Mouse (Mus musculus) kidney, embryonic 14.5 days (tissue): ENCODE data around the gene Plppr3. TPM values are rescaled to one million over a fixed set of nuclear protein-coding genes. Genes with fewer than 3 reads are reported as not detected.
A peak's percentile ranks its signal among the peaks of the same experiment; 100 is the strongest.

Source experiments
- ATAC-seq: fragments of 200-750 bp; cut with Nextera tagmentation; 2 replicates; pipeline ENCODE4 v1.8.0; 2017; ENCODE audit warnings: moderate number of reproducible peaks, mild to moderate bottlenecking, moderate TSS enrichment, moderate library complexity; ENCODE audit not compliant: low FRiP score, low TSS enrichment
- H3K27ac ChIP-seq: fragments of 300-500 bp; sonication (generic); 2 replicates; pipeline ENCODE4 v1.5.1; 2014; ENCODE audit warnings: low read depth, mild to moderate bottlenecking, low read length, moderate library complexity, mixed read lengths
- H3K27me3 ChIP-seq: fragments of 300-500 bp; sonication (generic); 2 replicates; pipeline ENCODE4 v1.6.1; 2014; ENCODE audit warnings: mild to moderate bottlenecking, low read length; ENCODE audit not compliant: control insufficient read depth, insufficient read depth
- H3K36me3 ChIP-seq: fragments of 300-500 bp; sonication (generic); 2 replicates; pipeline ENCODE4 v1.6.1; 2014; ENCODE audit warnings: low read length, mixed read lengths; ENCODE audit not compliant: control insufficient read depth, insufficient read depth
- H3K4me1 ChIP-seq: fragments of 300-500 bp; sonication (generic); 2 replicates; pipeline ENCODE4 v1.6.1; 2014; ENCODE audit warnings: low read length, mixed read lengths; ENCODE audit not compliant: control insufficient read depth, insufficient read depth
- H3K4me2 ChIP-seq: fragments of 300-500 bp; sonication (generic); replicated peaks from 2 replicates; pipeline ENCODE4 v1.6.1; 2014; ENCODE audit warnings: low read depth, mild to moderate bottlenecking, low read length
- H3K4me3 ChIP-seq: fragments of 300-500 bp; sonication (generic); 2 replicates; pipeline ENCODE4 v1.5.1; 2014; ENCODE audit warnings: mild to moderate bottlenecking, low read length
- H3K9ac ChIP-seq: fragments of 300-500 bp; sonication (generic); 2 replicates; pipeline ENCODE4 v1.6.1; 2014; ENCODE audit warnings: low read depth, mild to moderate bottlenecking, low read length, moderate library complexity
- H3K9me3 ChIP-seq: fragments of 300-500 bp; sonication (generic); 2 replicates; pipeline ENCODE4 v1.6.1; 2016; ENCODE audit warnings: low read length; ENCODE audit not compliant: control insufficient read depth
- WGBS: fragments of 180-500 bp; shearing (Covaris S2); extraction: QIAGEN DNeasy Blood & Tissue Kit; methylation state at CpG from one replicate; pipeline ENCODE4 v1.1.7; 2014; 5-methylcytosine and 5-hydroxymethylcytosine counted together
- polyA plus RNA-seq: library from polyadenylated mRNA; unstranded; fragments of >200 nt; fragmentation: Nextera tagmentation; extraction: Ambion mirVana; gene quantifications from 2 replicates; pipeline ENCODE4 v1.2.1, GENCODE M21; 2014

The Plppr3 gene
- polyA plus RNA-seq, 1 experiment from 2014 or later = 59.7 TPM

GRCm38 (mm10) chr10:79858416-79859074, 15.9 kb downstream of the Plppr3 start:
- Histone ChIP-seq H3K27ac (peak overlapping the region; percentile 20), H3K9ac (peak overlapping the region; percentile 100; the same call in 1 of the 2 replicates), H3K36me3 (peaks cover 75% of the 10 kb centered on the region)

DNA sequence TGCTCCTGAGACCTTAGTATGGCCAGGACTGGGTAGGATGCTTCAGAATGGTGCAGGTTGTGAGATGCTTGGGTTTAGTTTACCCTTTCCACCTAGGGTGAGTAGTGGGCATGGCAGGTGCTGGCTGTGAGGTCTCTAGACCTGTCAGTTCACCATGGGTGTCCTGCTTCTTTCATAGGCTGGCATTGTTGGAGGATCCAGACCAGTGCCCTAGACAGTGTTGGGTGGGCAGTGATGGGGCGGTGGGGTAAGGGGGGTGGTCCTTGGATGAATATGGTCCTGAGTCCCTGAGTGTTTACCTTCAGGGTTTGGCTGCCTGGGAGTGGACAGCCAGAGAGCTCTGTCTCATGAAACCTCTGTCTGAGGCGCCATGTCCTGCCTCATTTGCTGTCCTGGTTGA, 16.5 kb downstream of the Plppr3 start:
- no peak for ATAC-seq
- WGBS = 59% methylated on average over 2 of the region's 2 CpGs

More at GRCm38 (mm10) chr10:79858416-79859074, 15.9 kb downstream of the Plppr3 start:
- no peaks in the 10 kb centered on the region for H3K9me3 ChIP-seq
- peak overlapping the region; percentile 100 for H3K4me2 ChIP-seq
- no peak for ATAC-seq
- no peaks in the 10 kb centered on the region for H3K27me3 ChIP-seq
- whole genome bisulfite sequencing = 48% methylated on average over 17 of the region's 17 CpGs
- H3K4me1 ChIP-seq = peaks cover 40% of the 10 kb centered on the region
- H3K4me3 ChIP-seq = peak overlapping the region; percentile 100

DNA sequence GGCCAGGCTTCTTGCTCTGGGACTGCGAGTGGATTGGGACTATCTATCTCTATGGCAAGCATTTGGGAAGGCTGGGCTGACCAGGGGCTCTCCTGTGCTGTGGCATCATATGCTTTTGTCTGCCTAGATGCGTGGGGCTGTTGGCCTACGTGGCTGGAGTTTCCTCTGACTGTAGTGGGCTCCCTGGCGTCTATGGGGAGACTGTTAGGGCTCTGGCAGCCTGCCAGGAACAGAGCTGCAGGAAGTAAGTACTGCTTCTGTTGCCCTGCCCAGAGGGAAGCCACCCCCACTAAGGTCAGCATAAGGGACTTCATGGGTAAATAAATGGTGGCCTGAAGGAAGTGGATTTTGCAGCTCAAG, 17.0 kb downstream of the Plppr3 start:
- Histone ChIP-seq H3K4me1 (peaks cover 48% of the 10 kb centered on the region), H3K27ac (peak overlapping the region; percentile 15; the same call in 1 of the 2 replicates)

More for the DNA sequence above, 16.5 kb downstream of the Plppr3 start:
- Histone ChIP-seq H3K9ac (peak overlapping the region; percentile 100; the same call in 1 of the 2 replicates), H3K4me2 (peak overlapping the region; percentile 100), H3K27me3 (no peaks in the 10 kb centered on the region), H3K36me3 (peaks cover 68% of the 10 kb centered on the region), H3K4me3 (peak overlapping the region; percentile 100), H3K4me1 (peaks cover 44% of the 10 kb centered on the region), H3K9me3 (no peaks in the 10 kb centered on the region), H3K27ac (peak overlapping the region; percentile 17; the same call in 1 of the 2 replicates)

DNA sequence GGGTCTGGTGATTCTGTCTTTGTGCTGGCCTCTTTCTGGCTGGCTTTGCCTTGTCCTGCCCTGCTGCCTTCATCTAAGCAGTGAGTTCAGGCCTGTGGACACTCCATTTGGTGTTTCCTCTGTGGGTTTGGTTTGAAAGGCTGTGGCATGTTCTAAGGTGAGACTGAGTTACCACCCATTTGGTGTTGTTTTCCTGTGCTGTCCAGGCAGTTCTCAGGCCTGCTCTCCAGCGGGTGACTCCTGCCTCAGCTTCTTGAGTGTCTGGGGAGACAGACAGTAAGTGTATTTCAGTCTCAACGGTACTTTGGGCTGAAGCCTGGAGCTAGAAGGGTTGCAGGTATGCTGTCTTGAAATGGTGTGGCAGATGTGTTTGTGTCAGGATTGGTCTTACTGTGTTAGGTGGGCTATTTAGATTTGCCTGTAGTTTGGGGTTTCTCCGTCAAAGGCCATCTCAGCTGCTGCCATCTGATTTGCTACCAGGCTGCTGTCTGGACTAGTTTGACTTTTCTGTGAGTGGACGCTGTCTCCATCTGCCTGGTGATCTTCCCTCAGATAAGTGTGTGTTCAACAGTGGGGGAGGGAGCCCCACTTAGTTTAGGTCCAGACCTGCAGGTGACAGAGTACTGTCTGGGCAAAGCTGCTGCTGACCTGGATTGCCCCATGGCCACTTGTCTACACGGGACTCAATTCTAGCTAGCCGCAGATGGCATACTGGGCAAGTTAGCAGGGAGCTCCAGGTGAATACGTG, 17.6 kb downstream of the Plppr3 start:
- peaks cover 54% of the 10 kb centered on the region for H3K4me1 ChIP-seq
- H3K9me3 ChIP-seq = no peaks in the 10 kb centered on the region

More for the DNA sequence above, 17.0 kb downstream of the Plppr3 start:
- peak overlapping the region; percentile 100 for H3K9ac ChIP-seq
- H3K36me3 ChIP-seq = peaks cover 64% of the 10 kb centered on the region
- H3K27me3 ChIP-seq = no peaks in the 10 kb centered on the region
- H3K4me3 ChIP-seq = peak overlapping the region; percentile 100
- ATAC-seq = no peak
- WGBS = 19% methylated on average over 4 of the region's 4 CpGs
- peak overlapping the region; percentile 100 for H3K4me2 ChIP-seq
- H3K9me3 ChIP-seq = no peaks in the 10 kb centered on the region

DNA sequence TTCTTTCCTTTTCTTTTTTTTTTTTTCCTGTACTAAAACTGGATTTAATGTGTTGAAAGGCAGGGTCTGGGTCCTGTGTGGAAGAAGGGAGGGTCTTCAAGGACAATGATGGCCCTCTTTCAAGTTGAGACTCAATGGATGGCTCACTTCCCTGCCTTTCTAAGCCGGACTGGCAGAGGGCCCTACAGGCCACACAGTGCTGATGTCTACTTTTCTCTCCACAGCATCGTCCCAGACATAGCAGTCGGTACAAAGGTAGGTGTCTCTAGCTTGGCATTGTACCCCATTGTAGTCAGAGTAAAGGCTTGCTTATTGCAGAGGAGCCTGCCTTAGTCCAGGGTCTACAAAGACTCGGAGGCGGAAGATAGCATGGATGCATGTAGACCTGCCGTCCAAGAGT, 18.2 kb downstream of the Plppr3 start:
- peaks cover 52% of the 10 kb centered on the region for H3K36me3 ChIP-seq
- peak overlapping the region; percentile 100 for H3K4me2 ChIP-seq
- no peak for ATAC-seq
- peak overlapping the region; percentile 100; the same call in 1 of the 2 replicates for H3K27ac ChIP-seq
- no peaks in the 10 kb centered on the region for H3K9me3 ChIP-seq
- H3K4me3 ChIP-seq = peak overlapping the region; percentile 100
- peak overlapping the region; percentile 100 for H3K9ac ChIP-seq
- peaks cover 57% of the 10 kb centered on the region for H3K4me1 ChIP-seq
- H3K27me3 ChIP-seq = no peaks in the 10 kb centered on the region
- WGBS = 27% methylated on average over 6 of the region's 6 CpGs

More for the DNA sequence above, 17.6 kb downstream of the Plppr3 start:
- Histone ChIP-seq H3K4me2 (peak overlapping the region; percentile 100), H3K27ac (peak overlapping the region; percentile 15; the same call in 1 of the 2 replicates), H3K27me3 (no peaks in the 10 kb centered on the region), H3K4me3 (peak overlapping the region; percentile 100), H3K9ac (peak overlapping the region; percentile 100), H3K36me3 (peaks cover 58% of the 10 kb centered on the region)
- WGBS = 24% methylated on average over 7 of the region's 7 CpGs
- ATAC-seq = no peak

DNA sequence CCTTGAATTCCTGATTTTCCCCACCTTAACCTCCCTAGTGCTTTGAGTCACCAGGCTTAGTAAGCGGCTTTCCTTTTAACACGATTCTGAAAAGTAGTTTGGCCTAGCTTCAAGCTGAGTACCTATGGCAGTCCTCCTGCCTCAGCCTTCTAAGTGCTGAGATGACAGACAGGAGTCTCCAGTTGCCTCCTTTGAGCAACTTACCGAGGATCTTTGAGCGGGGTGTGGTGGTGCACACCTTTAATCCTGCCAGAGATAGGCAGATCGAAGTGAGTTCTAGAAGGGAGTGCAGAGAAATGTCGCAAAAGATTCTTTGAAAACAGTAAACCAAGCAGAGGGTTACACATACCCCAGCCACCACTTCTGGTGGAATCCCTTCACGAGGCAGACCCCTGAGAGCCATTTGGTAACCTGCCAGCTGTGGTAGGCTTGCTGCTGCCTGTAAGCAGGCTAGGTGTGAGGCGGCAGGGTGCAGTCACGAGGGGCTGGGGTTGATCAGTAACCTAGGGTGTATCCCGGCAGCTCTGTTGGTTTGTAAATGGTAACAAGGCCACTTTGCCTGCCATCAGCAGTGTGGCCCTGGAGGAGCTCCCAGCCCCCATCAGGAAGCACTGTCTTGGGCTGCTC, 18.8 kb downstream of the Plppr3 start:
- H3K27ac ChIP-seq = peak overlapping the region; percentile 100
- 1% methylated on average over 10 of the region's 10 CpGs for WGBS
- ATAC-seq = no peak

DNA sequence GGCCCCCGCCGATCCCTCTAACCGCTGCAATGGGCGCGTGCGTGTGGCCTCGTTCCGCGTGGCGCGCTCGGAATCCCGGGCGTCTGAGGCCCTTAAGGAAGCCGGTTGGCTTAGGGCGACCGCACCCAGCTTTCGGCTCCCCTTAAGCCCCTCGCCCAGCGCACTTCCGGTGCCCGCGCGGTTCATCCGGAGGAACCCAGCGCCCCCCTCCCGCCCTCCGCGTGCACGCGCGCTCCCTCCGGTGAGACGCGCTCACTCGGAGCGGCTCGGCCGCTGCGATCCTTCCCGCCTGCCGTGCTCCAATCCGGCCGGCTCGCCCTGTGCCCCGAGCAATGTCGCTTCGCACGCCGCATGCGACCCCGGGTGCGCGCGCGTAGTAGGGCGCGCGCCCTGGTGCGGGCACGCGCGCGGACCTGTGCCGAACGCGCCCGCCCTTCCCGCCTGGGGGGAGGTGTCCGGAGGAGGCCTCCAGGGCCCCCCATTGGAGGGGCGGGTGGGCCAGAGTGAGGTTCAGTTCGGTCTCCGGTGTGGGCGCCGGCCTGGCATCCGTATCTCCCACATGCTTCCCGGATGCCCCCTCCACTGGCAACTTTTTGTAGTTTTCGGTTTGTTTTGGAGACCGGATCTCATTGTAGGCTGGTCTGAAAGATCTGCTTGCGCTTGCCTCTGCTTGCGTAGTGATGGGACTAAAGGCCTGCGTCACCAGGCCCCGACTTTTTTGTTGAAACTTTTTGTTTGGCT, 19.5 kb downstream of the Plppr3 start:
- peaks cover 39% of the 10 kb centered on the region for H3K36me3 ChIP-seq
- peak overlapping the region; percentile 100 for H3K4me3 ChIP-seq
- peaks cover 48% of the 10 kb centered on the region for H3K4me1 ChIP-seq
- WGBS = under 1% methylated on average over 82 of the region's 83 CpGs
- H3K4me2 ChIP-seq = peak overlapping the region; percentile 100
- H3K9ac ChIP-seq = peak overlapping the region; percentile 100
- H3K27me3 ChIP-seq = no peaks in the 10 kb centered on the region
- H3K9me3 ChIP-seq = no peaks in the 10 kb centered on the region
- ATAC-seq = peak; percentile 18
- H3K27ac ChIP-seq = peak overlapping the region; percentile 100

More for the DNA sequence above, 18.8 kb downstream of the Plppr3 start:
- no peaks in the 10 kb centered on the region for H3K9me3 ChIP-seq
- peaks cover 46% of the 10 kb centered on the region for H3K36me3 ChIP-seq
- H3K9ac ChIP-seq = peak overlapping the region; percentile 100
- no peaks in the 10 kb centered on the region for H3K27me3 ChIP-seq
- H3K4me1 ChIP-seq = peaks cover 52% of the 10 kb centered on the region
- peak overlapping the region; percentile 100 for H3K4me2 ChIP-seq
- H3K4me3 ChIP-seq = peak overlapping the region; percentile 100
